Mouse (Mus musculus) heart, postnatal 14 days (tissue): ENCODE measurements at regions not wholly inside any gene's neighbourhood (a gene's known extent, or its start where the extent isn't known, plus 50 kb on each side); places are given as distances from the start of the nearest gene placed in this dataset.

Experiments used
- DNase-seq, 2 experiments: peaks; one replicate each; pipeline ENCODE4 v3.0.0; 2021 to 2022
- intact Hi-C: fragments of 180-260 bp; cut with DNase I; formaldehyde crosslinking; loops from one replicate; pipeline ENCODE4 v1.15.1; 2025

DNA sequence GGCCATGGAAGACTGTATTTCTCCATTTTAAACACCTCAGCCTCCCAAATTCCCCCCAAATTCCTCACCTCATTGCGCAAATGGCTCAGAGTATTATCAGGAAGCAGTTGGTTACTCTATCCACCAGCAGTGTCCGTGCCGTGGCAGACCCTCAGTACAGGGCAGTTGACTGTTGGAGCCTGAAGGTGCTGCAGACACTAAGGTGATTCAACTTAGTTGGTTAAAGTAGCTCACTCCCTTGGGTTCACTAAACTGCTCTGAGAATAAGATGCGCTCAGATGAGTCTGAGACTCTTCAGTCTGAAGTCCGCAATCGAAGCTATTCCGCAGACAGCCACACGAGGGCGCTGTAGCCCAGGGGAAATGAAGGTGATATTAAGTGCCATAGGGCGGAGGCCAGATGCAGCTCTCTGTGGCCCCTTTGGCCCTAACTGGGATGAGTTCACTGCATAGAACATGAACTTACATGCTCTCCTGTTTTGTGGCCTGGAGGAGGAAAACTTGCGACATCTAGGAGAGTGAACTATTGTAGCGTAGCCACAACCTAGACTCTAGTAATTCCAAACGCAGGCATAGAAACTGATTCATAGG is 62.9 kb downstream of the Amer3 start:
- DNase-seq, result peak; percentile 50 to 75

DNA sequence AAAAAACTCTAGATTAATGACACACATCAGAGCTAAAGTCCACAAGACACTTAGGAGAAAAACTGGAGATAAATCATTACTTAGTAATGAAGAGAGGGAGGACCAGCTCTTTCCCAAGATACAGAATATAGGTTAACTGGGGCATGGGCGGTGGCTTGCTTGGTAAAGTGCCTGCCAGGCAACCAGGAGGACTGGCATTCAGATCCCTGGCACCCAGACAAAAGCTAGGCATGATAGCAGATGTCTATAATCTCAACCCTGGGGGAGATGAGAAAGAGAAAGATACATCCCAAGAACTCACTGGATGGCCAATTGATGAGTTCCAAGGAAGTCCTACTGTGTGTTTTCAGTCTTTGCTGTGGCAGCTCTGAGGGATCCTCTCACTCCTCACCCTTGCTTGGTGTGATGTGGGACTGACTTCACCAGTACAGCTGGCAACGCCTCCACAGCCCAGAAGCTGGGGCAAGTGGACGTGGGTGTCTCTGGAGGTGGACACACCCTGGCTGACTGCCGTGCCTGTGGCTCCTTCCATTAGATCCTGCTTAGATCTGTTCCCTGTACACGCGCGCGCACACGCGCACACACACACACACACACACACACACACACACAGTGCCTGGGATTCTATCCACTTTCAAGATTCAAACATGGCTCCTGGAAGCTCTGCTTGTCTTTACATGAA is 74.6 kb downstream of the Amer3 start:
- intact Hi-C loops, result no loop called here
- DNase-seq, result no peak

More for the DNA sequence above, 62.9 kb downstream of the Amer3 start:
- intact Hi-C loops, result loop anchor here (10.0 kb wide), 1 partner anchor 62 kb away; no protein-coding TSS in a partner anchor

GRCm38 (mm10) chr1:34657481-34657880 is 78.0 kb downstream of the Amer3 start:
- intact Hi-C loops, result no loop called here
- no peak for DNase-seq

DNA sequence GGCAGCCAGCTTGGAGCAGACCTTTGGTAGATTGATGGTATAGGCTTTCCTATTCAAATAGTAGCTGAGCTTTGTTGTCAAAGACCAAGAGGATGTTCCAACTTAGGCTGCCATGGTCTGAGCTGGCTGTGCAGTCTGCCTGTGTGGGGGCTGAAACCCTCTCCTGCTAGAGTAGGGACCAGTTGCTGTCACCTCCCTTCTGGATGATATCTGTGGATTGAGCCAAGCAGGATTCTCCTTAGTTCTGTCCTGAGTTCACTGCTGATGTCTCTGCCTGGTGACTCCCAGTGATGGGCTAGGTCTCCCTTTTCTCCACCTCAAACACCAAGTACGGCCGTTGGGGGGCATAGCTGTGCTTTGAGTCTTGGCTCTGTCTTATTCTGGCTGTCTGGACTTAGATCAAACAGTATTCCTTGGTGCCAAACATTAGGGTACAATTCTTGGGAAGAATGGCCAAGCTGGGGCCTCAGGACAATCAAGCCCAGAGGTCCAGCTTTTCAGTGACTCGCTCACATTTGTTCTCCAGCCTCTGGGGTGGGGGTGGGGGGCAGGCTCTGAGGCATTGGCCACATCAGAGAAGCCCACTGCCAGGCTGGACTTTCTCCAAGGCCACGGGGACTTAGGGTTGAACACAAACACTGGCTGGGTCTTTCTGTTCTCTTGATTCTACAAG is 84.6 kb downstream of the Amer3 start:
- no peak for DNase-seq
- intact Hi-C loops, result no loop called here

- no peak for DNase-seq
- intact Hi-C loops, result no loop called here
Measured at GRCm38 (mm10) chr1:34664816-34665511, 85.5 kb downstream of the Amer3 start.

GRCm38 (mm10) chr1:34665512-34665854 is 86.0 kb downstream of the Amer3 start:
- intact Hi-C loops, result no loop called here
- no peak for DNase-seq

DNA sequence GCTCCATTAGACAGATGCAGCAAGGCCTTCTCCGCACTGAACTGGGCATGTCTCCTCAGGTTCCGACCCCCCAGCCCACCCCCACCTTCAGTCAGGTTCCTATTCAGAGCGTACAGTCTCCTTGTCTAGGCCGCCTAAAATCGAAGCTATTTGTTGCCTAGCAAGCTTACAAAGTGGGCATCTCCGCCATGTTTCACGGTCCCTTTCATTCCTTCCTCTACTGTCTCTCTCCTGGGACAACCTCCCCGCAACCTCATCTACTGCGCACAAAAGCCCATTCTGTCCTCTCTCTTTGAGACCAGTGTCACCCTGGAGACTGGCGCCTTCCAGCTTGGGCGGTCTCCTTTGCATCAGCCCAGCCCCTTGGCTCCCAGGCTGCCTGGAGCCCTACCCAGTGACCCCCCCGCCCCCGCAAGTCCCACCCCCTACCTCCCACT is 86.8 kb downstream of the Amer3 start:
- intact Hi-C loops, result no loop called here
- no peak for DNase-seq

GRCm38 (mm10) chr1:34677105-34677741 is 97.8 kb downstream of the Amer3 start:
- intact Hi-C loops, result no loop called here
- DNase-seq, result no peak

DNA sequence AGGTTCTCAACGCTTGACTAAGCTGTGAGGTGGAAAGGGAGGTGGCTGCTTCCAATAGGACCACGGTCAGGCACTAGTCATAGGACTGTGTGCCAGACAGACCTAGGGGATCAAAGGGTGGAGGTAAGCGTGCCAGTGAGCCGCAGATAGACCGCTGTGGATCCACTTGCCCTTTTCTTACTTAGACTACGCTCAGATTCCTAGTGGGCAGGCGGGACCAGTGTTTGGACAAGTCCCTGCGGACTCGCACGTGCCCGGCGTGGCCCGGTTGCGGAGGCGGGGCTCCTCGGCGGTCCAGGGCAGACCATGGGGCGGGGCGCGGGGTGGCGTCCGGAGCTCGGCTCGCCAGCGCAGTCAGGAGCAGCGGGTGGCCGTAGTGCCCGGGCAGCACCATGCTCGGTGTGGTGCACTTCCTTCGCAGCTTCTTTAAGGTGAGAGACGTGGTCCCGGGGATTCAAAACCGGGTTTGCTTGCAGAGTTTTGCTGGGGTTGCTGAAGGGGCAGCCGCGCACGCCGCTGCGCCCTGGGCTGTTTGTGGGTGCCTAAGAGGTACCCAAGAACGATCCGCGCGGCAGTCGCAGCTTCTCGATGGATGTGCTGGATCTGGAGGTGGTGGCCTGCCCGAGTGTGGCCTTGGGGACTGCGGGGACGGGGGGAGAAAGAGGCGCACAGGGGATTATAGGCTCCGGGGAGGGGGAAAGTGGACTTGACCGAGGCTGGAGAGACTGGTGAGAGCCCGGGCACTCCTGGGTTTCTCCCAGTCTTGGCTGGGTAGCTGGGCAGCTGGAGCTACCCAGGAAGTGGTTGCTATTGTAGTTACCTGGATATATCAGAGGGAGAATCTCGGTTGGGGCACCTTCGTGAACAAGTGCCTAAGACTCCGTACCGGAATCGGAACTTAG is 98.6 kb downstream of the Amer3 start:
- intact Hi-C loops, result no loop called here
- DNase-seq, result peak; percentile 46 to 57

DNA sequence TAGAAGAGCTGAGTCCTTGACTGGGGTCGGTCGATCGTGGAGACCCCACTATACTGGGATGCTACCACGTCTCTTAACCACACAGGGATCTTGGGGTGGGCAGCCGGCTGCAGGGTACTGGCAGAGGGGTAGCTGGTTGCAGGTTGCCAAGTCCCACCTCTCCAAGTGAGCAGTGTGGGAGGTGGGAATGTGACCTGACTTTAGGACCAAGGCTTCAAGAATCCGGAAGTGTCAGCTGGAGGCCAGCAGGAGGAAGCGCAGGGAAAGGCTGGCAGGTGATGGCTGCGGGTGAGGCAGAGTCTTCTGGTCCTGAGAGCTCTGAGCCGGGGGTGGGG is 99.2 kb downstream of the Amer3 start:
- no peak for DNase-seq
- intact Hi-C loops, result no loop called here

DNA sequence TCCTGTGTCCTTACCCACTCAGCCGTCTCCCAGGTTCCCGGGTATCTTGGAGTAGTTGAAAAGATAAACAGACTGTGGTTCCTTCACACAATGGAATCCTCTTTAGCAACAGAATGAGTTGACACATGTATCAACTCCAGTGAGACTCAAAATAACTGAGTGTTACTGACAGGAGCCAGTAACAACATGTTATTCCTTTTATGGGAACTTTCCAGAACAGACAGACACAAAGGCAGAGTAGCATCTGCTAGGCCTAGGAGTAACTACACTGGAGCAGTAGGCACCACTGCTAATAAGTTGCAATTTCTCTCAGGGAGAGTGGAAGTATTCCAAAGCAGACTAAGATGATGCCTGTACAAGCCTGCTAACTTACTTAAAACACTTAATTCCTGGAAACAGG is 107.1 kb downstream of the Amer3 start:
- DNase-seq, result no peak
- intact Hi-C loops, result no loop called here

DNA sequence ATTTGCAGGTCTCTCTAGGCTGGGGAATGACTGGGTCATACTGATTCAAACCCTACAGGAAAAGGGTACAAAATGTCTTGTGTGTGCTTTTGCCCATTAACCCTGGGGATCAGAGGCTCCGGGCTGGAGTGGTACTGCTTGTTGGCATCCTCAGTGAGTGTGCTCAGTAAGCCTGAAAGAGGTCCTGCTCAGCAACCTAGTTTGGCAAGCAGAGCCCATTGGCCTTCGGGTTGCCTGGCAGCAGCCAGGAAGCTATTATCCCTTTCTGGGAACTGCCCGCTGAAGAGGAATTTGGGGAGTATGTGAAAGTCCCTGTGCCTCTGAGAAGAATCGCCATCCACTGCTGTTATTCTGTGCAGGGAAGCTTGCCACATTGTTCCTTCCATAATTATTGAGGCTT is 117.1 kb downstream of the Amer3 start:
- intact Hi-C loops, result no loop called here
- DNase-seq, result no peak

GRCm38 (mm10) chr1:34700237-34701030 is 121.0 kb downstream of the Amer3 start:
- peak; percentile 20 to 51 for DNase-seq
- intact Hi-C loops, result loop anchor here (10.0 kb wide), 1 partner anchor 56 kb away; no protein-coding TSS in a partner anchor

DNA sequence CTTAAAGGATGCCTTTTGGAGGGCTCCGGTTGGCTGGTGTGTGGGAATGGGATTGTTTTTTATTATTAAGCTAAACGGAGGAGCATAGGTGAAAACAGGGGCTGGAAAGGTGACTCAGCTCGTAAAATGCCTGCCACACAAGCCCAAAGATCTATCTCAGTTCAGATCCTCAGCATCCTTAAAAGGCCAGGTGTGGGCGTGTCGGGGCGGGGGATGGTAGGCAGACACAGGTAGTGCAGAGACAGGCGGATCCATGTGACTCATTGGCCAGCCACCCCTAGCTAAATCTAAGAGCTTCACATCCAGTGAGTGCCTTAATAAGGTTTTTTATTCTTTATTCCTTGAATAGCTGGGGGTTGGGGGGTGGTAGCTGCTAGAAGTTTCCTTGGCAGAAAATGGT is 122.0 kb downstream of the Amer3 start:
- no peak for DNase-seq
- intact Hi-C loops, result loop anchor here (10.0 kb wide), 1 partner anchor 57 kb away; no protein-coding TSS in a partner anchor

GRCm38 (mm10) chr1:34709089-34709488 is 129.6 kb downstream of the Amer3 start:
- intact Hi-C loops, result loop anchor here (10.0 kb wide), 1 partner anchor 64 kb away; no protein-coding TSS in a partner anchor
- DNase-seq, result no peak

GRCm38 (mm10) chr1:34722674-34723073 is 120.2 kb downstream of the Fam168b start:
- intact Hi-C loops, result no loop called here
- no peak for DNase-seq

GRCm38 (mm10) chr1:34732156-34732555 is 110.7 kb downstream of the Fam168b start:
- no peak for DNase-seq
- intact Hi-C loops, result no loop called here

DNA sequence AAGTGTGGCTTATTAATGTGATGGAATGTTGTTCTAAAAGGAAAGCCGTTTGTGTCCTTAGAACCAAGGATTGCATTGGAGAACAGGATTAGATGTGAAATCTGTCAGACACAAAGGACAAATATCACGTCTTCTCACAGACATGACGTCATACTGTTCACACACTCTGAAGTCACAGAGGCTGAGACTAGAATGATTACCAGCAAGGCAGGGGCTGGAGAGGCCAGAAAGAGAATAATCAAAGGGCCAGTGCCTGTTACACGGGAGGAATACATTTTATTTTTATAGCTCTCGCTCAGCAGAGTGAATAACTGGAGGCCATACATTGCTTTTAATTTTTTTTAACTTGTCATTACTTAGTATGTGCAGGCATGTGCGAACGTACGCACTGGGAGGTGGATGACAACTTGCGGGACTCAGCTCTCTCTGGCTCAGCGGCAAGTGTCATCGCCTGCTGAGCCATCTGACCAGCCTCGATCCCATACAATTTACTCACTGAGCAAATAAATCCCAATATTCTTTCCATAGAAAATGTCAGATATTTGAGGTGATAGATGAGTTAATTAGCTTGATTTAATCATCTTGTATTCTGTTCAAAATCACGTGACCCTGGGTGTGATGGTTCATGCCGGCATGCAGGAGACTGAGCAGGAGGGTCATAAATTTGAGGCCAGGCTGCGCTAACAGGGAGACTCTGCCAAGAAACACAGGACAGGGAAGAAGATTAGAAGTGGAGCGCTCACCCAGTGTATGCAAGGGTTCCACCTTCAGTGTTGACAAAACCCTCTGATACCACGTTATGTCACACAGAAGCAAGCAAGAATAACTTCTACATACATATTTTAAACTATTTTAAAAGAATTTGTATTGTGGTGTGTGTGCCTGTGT is 109.6 kb downstream of the Fam168b start:
- no peak for DNase-seq
- intact Hi-C loops, result no loop called here
